Mouse (Mus musculus) cerebellum, adult 2 months (tissue): Measurements from ENCODE around the gene Agpat3. TPM values are rescaled to one million over a fixed set of nuclear protein-coding genes. Genes with fewer than 3 reads are reported as not detected.

ENCODE experiments used
- DNase-seq, 2 experiments: peaks; one replicate each; pipeline ENCODE4 v3.0.0; 2021
- H3K27ac ChIP-seq: fragments of 200-500 bp; 2 replicates; pipeline ENCODE4 v1.5.1; 2012; ENCODE audit warnings: low read length, control low read depth, inconsistent platforms; ENCODE audit not compliant: insufficient read depth
- H3K27me3 ChIP-seq: fragments of 200-500 bp; 2 replicates; pipeline ENCODE4 v1.6.1; 2012; ENCODE audit warnings: inconsistent platforms, mild to moderate bottlenecking, low read length, moderate library complexity; ENCODE audit not compliant: control insufficient read depth, insufficient read depth
- H3K4me1 ChIP-seq: fragments of 200-500 bp; 2 replicates; pipeline ENCODE4 v1.6.1; 2011; ENCODE audit warnings: low read length; ENCODE audit not compliant: control insufficient read depth, insufficient read depth
- H3K4me3 ChIP-seq: fragments of 200-500 bp; replicated peaks from 2 replicates; pipeline ENCODE3; 2011; ENCODE audit warnings: mild to moderate bottlenecking, low read depth, low read length, control low read depth; ENCODE audit not compliant: insufficient read depth
- CTCF ChIP-seq: fragments of 200-500 bp; IDR thresholded peaks from 2 replicates; pipeline ENCODE4 v1.5.1; 2011; ENCODE audit warnings: low read depth, mild to moderate bottlenecking, control low read depth, low read length, moderate library complexity, borderline replicate concordance; ENCODE audit not compliant: insufficient read depth
- POLR2A ChIP-seq: fragments of 200-500 bp; IDR thresholded peaks from 2 replicates; pipeline ENCODE4 v1.6.1; 2011; ENCODE audit warnings: low read length, control low read depth, borderline replicate concordance; ENCODE audit not compliant: insufficient read depth
- WGBS: fragments of 180-500 bp; shearing (Covaris S2); methylation state at CpG from one replicate; pipeline ENCODE4 v1.1.7; 2018; 5-methylcytosine and 5-hydroxymethylcytosine counted together
- polyA plus RNA-seq: library from polyadenylated mRNA; depleted of rRNA; stranded (reverse); fragments of >200 nt; gene quantifications from 2 replicates; pipeline ENCODE4 v1.2.3, GENCODE M21; 2012

Gene Agpat3
- polyA plus RNA-seq, 1 experiment = 256 TPM

GRCm38 (mm10) chr10:78236885-78237629 lies 115.2 kb downstream of the Agpat3 start:
- DNase-seq = peak in 1 of 2 experiments; percentile 29
- peaks cover 40% of the 10 kb centered on the region for H3K4me1 ChIP-seq
- H3K27ac ChIP-seq = peak overlapping the region; percentile 87
- no peaks in the 10 kb centered on the region for H3K27me3 ChIP-seq
- TF ChIP-seq POLR2A = no peak
- TF ChIP-seq CTCF = no peak
- WGBS = 65% methylated on average over 8 of the region's 8 CpGs
- H3K4me3 ChIP-seq = no peak overlapping the region

- 66% methylated on average over 6 of the region's 6 CpGs for WGBS
- TF ChIP-seq CTCF = no peak
- no peak for TF ChIP-seq POLR2A
- no peaks in the 10 kb centered on the region for H3K27me3 ChIP-seq
- no peak for DNase-seq
- no peak overlapping the region for H3K4me3 ChIP-seq
- peaks cover 34% of the 10 kb centered on the region for H3K4me1 ChIP-seq
- H3K27ac ChIP-seq = no peak overlapping the region
These were observed 118.5 kb downstream of the Agpat3 start for GRCm38 (mm10) chr10:78233756-78234155.

GRCm38 (mm10) chr10:78233161-78233560 lies 119.1 kb downstream of the Agpat3 start:
- 92% methylated on average over 5 of the region's 5 CpGs for WGBS
- H3K27ac ChIP-seq = no peak overlapping the region
- peaks cover 32% of the 10 kb centered on the region for H3K4me1 ChIP-seq
- no peaks in the 10 kb centered on the region for H3K27me3 ChIP-seq
- TF ChIP-seq POLR2A (no peak), CTCF (no peak)
- H3K4me3 ChIP-seq = no peak overlapping the region
- no peak for DNase-seq

GRCm38 (mm10) chr10:78232301-78232980 lies 119.8 kb downstream of the Agpat3 start:
- Histone ChIP-seq H3K27me3 (no peaks in the 10 kb centered on the region), H3K4me3 (no peak overlapping the region), H3K4me1 (peaks cover 35% of the 10 kb centered on the region), H3K27ac (peak overlapping the region; percentile 49; the same call in 1 of the 2 replicates)
- no peak for TF ChIP-seq CTCF
- no peak for TF ChIP-seq POLR2A
- WGBS = 53% methylated on average over 4 of the region's 4 CpGs
- DNase-seq = no peak

GRCm38 (mm10) chr10:78228560-78228928 lies 123.7 kb downstream of the Agpat3 start:
- no peaks in the 10 kb centered on the region for H3K27me3 ChIP-seq
- H3K4me3 ChIP-seq = no peak overlapping the region
- 41% methylated on average over 5 of the region's 5 CpGs for WGBS
- DNase-seq = no peak
- peaks cover 16% of the 10 kb centered on the region for H3K4me1 ChIP-seq
- TF ChIP-seq POLR2A (no peak), CTCF (no peak)
- peak overlapping the region; percentile 2; the same call in 1 of the 2 replicates for H3K27ac ChIP-seq

- TF ChIP-seq CTCF (no peak), POLR2A (no peak)
- WGBS = 26% methylated on average over 8 of the region's 8 CpGs
- no peak for DNase-seq
- peaks cover 13% of the 10 kb centered on the region for H3K4me1 ChIP-seq
- no peak overlapping the region for H3K27ac ChIP-seq
- H3K4me3 ChIP-seq = no peak overlapping the region
- H3K27me3 ChIP-seq = no peaks in the 10 kb centered on the region
These were observed 124.3 kb downstream of the Agpat3 start for GRCm38 (mm10) chr10:78227875-78228559.

- WGBS = 89% methylated on average over 6 of the region's 6 CpGs
- Histone ChIP-seq H3K27ac (no peak overlapping the region), H3K4me1 (peaks cover 7% of the 10 kb centered on the region), H3K4me3 (no peak overlapping the region), H3K27me3 (no peaks in the 10 kb centered on the region)
- DNase-seq = no peak
- TF ChIP-seq POLR2A (no peak), CTCF (no peak)
These were observed 128.2 kb downstream of the Agpat3 start for GRCm38 (mm10) chr10:78224136-78224535.

GRCm38 (mm10) chr10:78222908-78223307 lies 129.4 kb downstream of the Agpat3 start:
- peak in 1 of 2 experiments; percentile 23 for DNase-seq
- Histone ChIP-seq H3K27ac (peak overlapping the region; percentile 33; the same call in 1 of the 2 replicates), H3K4me1 (peaks cover 1% of the 10 kb centered on the region), H3K27me3 (no peaks in the 10 kb centered on the region), H3K4me3 (no peak overlapping the region)
- 15% methylated on average over 4 of the region's 4 CpGs for WGBS
- TF ChIP-seq CTCF = no peak
- no peak for TF ChIP-seq POLR2A
